Mouse (Mus musculus) adrenal gland, postnatal 25 days (tissue): ENCODE measurements around the gene Por. TPM values are rescaled to one million over a fixed set of nuclear protein-coding genes. Genes with fewer than 3 reads are reported as not detected.

Experiments
- DNase-seq: peaks from one replicate; pipeline ENCODE4 v3.0.0; 2021; ENCODE audit warnings: mixed read lengths
- long read RNA-seq: library from polyadenylated mRNA; stranded (forward); transcript quantifications from one replicate; pipeline ENCODE4 v2.0.0, GENCODE M21; 2021
- total RNA-seq: library from RNA; stranded (reverse); gene quantifications from 2 replicates; pipeline ENCODE4 v1.2.3, GENCODE M21; 2021

Por gene
- total RNA-seq, result 258 and 276 TPM in 2 replicates
- long read RNA-seq, transcript Por-201 (16 exons, 2,636 nt), result major isoform, 175 of 266 reads
- long read RNA-seq, partial matches to known transcripts, result 76 of 266 reads
- long read RNA-seq, other reads (novel, unspliced or antisense), result 15 of 266 reads

- no peak for DNase-seq
Measured at GRCm38 (mm10) chr5:135669741-135670275, at the start of gene Por. TSS of gene Por (plus strand) at chr5:135670033.

GRCm38 (mm10) chr5:135620526-135620925, 49.3 kb upstream of the Por start:
- no peak for DNase-seq

- DNase-seq, result peak; percentile 32
Measured at GRCm38 (mm10) chr5:135621725-135622124, 48.1 kb upstream of the Por start.

GRCm38 (mm10) chr5:135623006-135623563, 46.7 kb upstream of the Por start:
- no peak for DNase-seq

GRCm38 (mm10) chr5:135628916-135629315, 40.9 kb upstream of the Por start:
- DNase-seq, result no peak

GRCm38 (mm10) chr5:135629401-135629800, 40.4 kb upstream of the Por start:
- DNase-seq, result no peak

GRCm38 (mm10) chr5:135630598-135630997, 39.2 kb upstream of the Por start:
- peak; percentile 51 for DNase-seq

GRCm38 (mm10) chr5:135632117-135632796, 37.6 kb upstream of the Por start, which contains the start of gene Rhbdd2:
TSS of gene Rhbdd2 (plus strand) at chr5:135632618.
- DNase-seq, result peak; percentile 99

- DNase-seq, result no peak
Measured at GRCm38 (mm10) chr5:135632797-135633144, 37.1 kb upstream of the Por start.

GRCm38 (mm10) chr5:135639760-135640458, 29.9 kb upstream of the Por start:
- DNase-seq, result no peak

GRCm38 (mm10) chr5:135640459-135640789, 29.4 kb upstream of the Por start:
- DNase-seq, result no peak

- no peak for DNase-seq
Measured at GRCm38 (mm10) chr5:135641028-135641427, 28.8 kb upstream of the Por start.

GRCm38 (mm10) chr5:135642686-135643551, 26.9 kb upstream of the Por start:
- peak; percentile 26 for DNase-seq

- DNase-seq, result no peak
Measured at GRCm38 (mm10) chr5:135643552-135643842, 26.3 kb upstream of the Por start.

- DNase-seq, result no peak
Measured at GRCm38 (mm10) chr5:135643869-135644268, 26.0 kb upstream of the Por start.

GRCm38 (mm10) chr5:135645330-135645729, 24.5 kb upstream of the Por start:
- no peak for DNase-seq

GRCm38 (mm10) chr5:135646038-135646437, 23.8 kb upstream of the Por start:
- no peak for DNase-seq

GRCm38 (mm10) chr5:135648461-135649308, 21.1 kb upstream of the Por start:
- no peak for DNase-seq

GRCm38 (mm10) chr5:135649309-135649633, 20.6 kb upstream of the Por start:
- DNase-seq, result no peak

GRCm38 (mm10) chr5:135651536-135651935, 18.3 kb upstream of the Por start:
- no peak for DNase-seq

- DNase-seq, result no peak
Measured at GRCm38 (mm10) chr5:135653209-135653608, 16.6 kb upstream of the Por start.

GRCm38 (mm10) chr5:135656046-135656445, 13.8 kb upstream of the Por start:
- no peak for DNase-seq
